Mouse (Mus musculus): ENCODE results near the gene Dpp4. TPM values are rescaled to one million over a fixed set of nuclear protein-coding genes. Genes with fewer than 3 reads are reported as not detected.

Dpp4 gene
- polyA plus RNA-seq, 1 experiment from 2014 or later = 2.0 TPM

- Histone ChIP-seq H3K27ac (ENCODE audit: low read depth, low read length) (no peak overlapping the region), H3K9ac (ENCODE audit: low read depth, low read length) (no peak overlapping the region), H3K9me3 (ENCODE audit: control insufficient read depth, low read length) (no peaks in the 10 kb centered on the region), H3K4me1 (ENCODE audit: control insufficient read depth, insufficient read depth, low read depth, low read length) (no peaks in the 10 kb centered on the region), H3K4me3 (ENCODE audit: low read length) (no peak overlapping the region), H3K27me3 (replicated peaks; ENCODE audit: control insufficient read depth, insufficient read depth, low read length) (no peaks in the 10 kb centered on the region), H3K36me3 (ENCODE audit: control insufficient read depth, insufficient read depth, low read length) (no peaks in the 10 kb centered on the region), H3K4me2 (ENCODE audit: low read length) (no peak overlapping the region)
- 86% methylated on average over 5 of the region's 5 CpGs for WGBS
- ATAC-seq = no peak
Measured at GRCm38 (mm10) chr2:62449692-62450346, 37.8 kb upstream of the Dpp4 start.

GRCm38 (mm10) chr2:62440802-62441544 is 28.9 kb upstream of the Dpp4 start:
- no peak overlapping the region for H3K4me3 ChIP-seq (ENCODE audit: low read length)
- no peak overlapping the region for H3K4me2 ChIP-seq (ENCODE audit: low read length)
- H3K36me3 ChIP-seq (ENCODE audit: control insufficient read depth, insufficient read depth, low read length) = no peaks in the 10 kb centered on the region
- H3K27me3 ChIP-seq (replicated peaks; ENCODE audit: control insufficient read depth, insufficient read depth, low read length) = no peaks in the 10 kb centered on the region
- H3K4me1 ChIP-seq (ENCODE audit: control insufficient read depth, insufficient read depth, low read depth, low read length) = no peaks in the 10 kb centered on the region
- 67% methylated on average over 13 of the region's 13 CpGs for WGBS
- H3K27ac ChIP-seq (ENCODE audit: low read depth, low read length) = no peak overlapping the region
- no peaks in the 10 kb centered on the region for H3K9me3 ChIP-seq (ENCODE audit: control insufficient read depth, low read length)
- no peak for ATAC-seq
- no peak overlapping the region for H3K9ac ChIP-seq (ENCODE audit: low read depth, low read length)

- no peak overlapping the region for H3K27ac ChIP-seq (ENCODE audit: low read depth, low read length)
- H3K4me3 ChIP-seq (ENCODE audit: low read length) = no peak overlapping the region
- no peaks in the 10 kb centered on the region for H3K36me3 ChIP-seq (ENCODE audit: control insufficient read depth, insufficient read depth, low read length)
- no peak for ATAC-seq
- no peaks in the 10 kb centered on the region for H3K9me3 ChIP-seq (ENCODE audit: control insufficient read depth, low read length)
- no peaks in the 10 kb centered on the region for H3K27me3 ChIP-seq (replicated peaks; ENCODE audit: control insufficient read depth, insufficient read depth, low read length)
- no peak overlapping the region for H3K9ac ChIP-seq (ENCODE audit: low read depth, low read length)
- H3K4me2 ChIP-seq (ENCODE audit: low read length) = no peak overlapping the region
- 80% methylated on average over 4 of the region's 4 CpGs for WGBS
- no peaks in the 10 kb centered on the region for H3K4me1 ChIP-seq (ENCODE audit: control insufficient read depth, insufficient read depth, low read depth, low read length)
Measured at GRCm38 (mm10) chr2:62440083-62440482, 28.1 kb upstream of the Dpp4 start.

GRCm38 (mm10) chr2:62431245-62431795 is 19.3 kb upstream of the Dpp4 start:
- Histone ChIP-seq H3K27ac (ENCODE audit: low read depth, low read length) (no peak overlapping the region), H3K9ac (ENCODE audit: low read depth, low read length) (no peak overlapping the region), H3K4me2 (ENCODE audit: low read length) (no peak overlapping the region), H3K4me1 (ENCODE audit: control insufficient read depth, insufficient read depth, low read depth, low read length) (no peaks in the 10 kb centered on the region), H3K27me3 (replicated peaks; ENCODE audit: control insufficient read depth, insufficient read depth, low read length) (no peaks in the 10 kb centered on the region), H3K4me3 (ENCODE audit: low read length) (no peak overlapping the region), H3K36me3 (ENCODE audit: control insufficient read depth, insufficient read depth, low read length) (no peaks in the 10 kb centered on the region), H3K9me3 (ENCODE audit: control insufficient read depth, low read length) (no peaks in the 10 kb centered on the region)
- 86% methylated on average over 8 of the region's 8 CpGs for WGBS
- no peak for ATAC-seq

GRCm38 (mm10) chr2:62425941-62426340 is 13.9 kb upstream of the Dpp4 start:
- H3K9me3 ChIP-seq (ENCODE audit: control insufficient read depth, low read length) = no peaks in the 10 kb centered on the region
- no peak overlapping the region for H3K27ac ChIP-seq (ENCODE audit: low read depth, low read length)
- H3K27me3 ChIP-seq (replicated peaks; ENCODE audit: control insufficient read depth, insufficient read depth, low read length) = no peaks in the 10 kb centered on the region
- 87% methylated on average over 3 of the region's 3 CpGs for WGBS
- no peaks in the 10 kb centered on the region for H3K4me1 ChIP-seq (ENCODE audit: control insufficient read depth, insufficient read depth, low read depth, low read length)
- no peak overlapping the region for H3K9ac ChIP-seq (ENCODE audit: low read depth, low read length)
- ATAC-seq = no peak
- no peak overlapping the region for H3K4me3 ChIP-seq (ENCODE audit: low read length)
- no peaks in the 10 kb centered on the region for H3K36me3 ChIP-seq (ENCODE audit: control insufficient read depth, insufficient read depth, low read length)
- no peak overlapping the region for H3K4me2 ChIP-seq (ENCODE audit: low read length)

- Histone ChIP-seq H3K9me3 (ENCODE audit: control insufficient read depth, low read length) (no peaks in the 10 kb centered on the region), H3K4me3 (ENCODE audit: low read length) (no peak overlapping the region), H3K4me2 (ENCODE audit: low read length) (no peak overlapping the region), H3K27ac (ENCODE audit: low read depth, low read length) (no peak overlapping the region), H3K4me1 (ENCODE audit: control insufficient read depth, insufficient read depth, low read depth, low read length) (no peaks in the 10 kb centered on the region), H3K27me3 (replicated peaks; ENCODE audit: control insufficient read depth, insufficient read depth, low read length) (no peaks in the 10 kb centered on the region), H3K9ac (ENCODE audit: low read depth, low read length) (no peak overlapping the region), H3K36me3 (ENCODE audit: control insufficient read depth, insufficient read depth, low read length) (no peaks in the 10 kb centered on the region)
- 40% methylated on average over 4 of the region's 4 CpGs for WGBS
- ATAC-seq = no peak
Measured at GRCm38 (mm10) chr2:62423343-62423776, 11.3 kb upstream of the Dpp4 start.

- Histone ChIP-seq H3K27ac (ENCODE audit: low read depth, low read length) (no peak overlapping the region), H3K9ac (ENCODE audit: low read depth, low read length) (no peak overlapping the region), H3K4me1 (ENCODE audit: control insufficient read depth, insufficient read depth, low read depth, low read length) (no peaks in the 10 kb centered on the region), H3K9me3 (ENCODE audit: control insufficient read depth, low read length) (no peaks in the 10 kb centered on the region), H3K4me2 (ENCODE audit: low read length) (no peak overlapping the region), H3K36me3 (ENCODE audit: control insufficient read depth, insufficient read depth, low read length) (no peaks in the 10 kb centered on the region), H3K27me3 (replicated peaks; ENCODE audit: control insufficient read depth, insufficient read depth, low read length) (no peaks in the 10 kb centered on the region), H3K4me3 (ENCODE audit: low read length) (no peak overlapping the region)
- WGBS = 79% methylated on average over 6 of the region's 6 CpGs
- ATAC-seq = no peak
Measured at GRCm38 (mm10) chr2:62422515-62423342, 10.7 kb upstream of the Dpp4 start.

GRCm38 (mm10) chr2:62421229-62421628 is 9.2 kb upstream of the Dpp4 start:
- Histone ChIP-seq H3K9ac (ENCODE audit: low read depth, low read length) (no peak overlapping the region), H3K4me2 (ENCODE audit: low read length) (no peak overlapping the region), H3K4me1 (ENCODE audit: control insufficient read depth, insufficient read depth, low read depth, low read length) (no peaks in the 10 kb centered on the region), H3K4me3 (ENCODE audit: low read length) (no peak overlapping the region), H3K36me3 (ENCODE audit: control insufficient read depth, insufficient read depth, low read length) (no peaks in the 10 kb centered on the region), H3K27me3 (replicated peaks; ENCODE audit: control insufficient read depth, insufficient read depth, low read length) (no peaks in the 10 kb centered on the region), H3K27ac (ENCODE audit: low read depth, low read length) (no peak overlapping the region), H3K9me3 (ENCODE audit: control insufficient read depth, low read length) (no peaks in the 10 kb centered on the region)
- no peak for ATAC-seq
- WGBS = 94% methylated on average over 4 of the region's 4 CpGs

- Histone ChIP-seq H3K36me3 (ENCODE audit: control insufficient read depth, insufficient read depth, low read length) (no peaks in the 10 kb centered on the region), H3K4me3 (ENCODE audit: low read length) (no peak overlapping the region), H3K4me2 (ENCODE audit: low read length) (no peak overlapping the region), H3K9ac (ENCODE audit: low read depth, low read length) (no peak overlapping the region), H3K27me3 (replicated peaks; ENCODE audit: control insufficient read depth, insufficient read depth, low read length) (no peaks in the 10 kb centered on the region), H3K9me3 (ENCODE audit: control insufficient read depth, low read length) (no peaks in the 10 kb centered on the region), H3K4me1 (ENCODE audit: control insufficient read depth, insufficient read depth, low read depth, low read length) (no peaks in the 10 kb centered on the region), H3K27ac (ENCODE audit: low read depth, low read length) (no peak overlapping the region)
- no peak for ATAC-seq
- WGBS = 82% methylated on average over 3 of the region's 3 CpGs
Measured at GRCm38 (mm10) chr2:62420045-62420444, 8.0 kb upstream of the Dpp4 start.
